Mouse (Mus musculus): ENCODE results near the gene Kctd17.

The Kctd17 gene

DNA sequence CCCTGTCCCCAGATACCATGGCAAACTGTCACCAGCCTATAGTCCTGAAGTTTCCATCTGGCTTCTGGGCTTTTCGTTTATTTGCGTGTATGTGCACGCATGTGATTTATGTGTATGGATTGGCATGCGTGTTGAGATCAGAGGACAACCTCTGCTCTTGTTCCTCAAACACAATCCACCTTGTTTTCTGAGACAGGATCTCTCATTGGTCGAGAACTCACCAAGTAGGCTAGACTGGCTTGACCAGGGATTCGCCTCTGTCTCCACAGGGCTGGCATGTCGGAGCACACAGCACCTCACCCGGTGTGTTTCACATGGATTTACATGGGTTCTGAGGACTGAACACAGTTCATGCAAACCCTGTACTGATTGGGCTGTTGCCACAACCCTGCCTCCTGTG lies 14.2 kb upstream of the Kctd17 start:
- in situ Hi-C loops (cut with MboI), result no loop called here

DNA sequence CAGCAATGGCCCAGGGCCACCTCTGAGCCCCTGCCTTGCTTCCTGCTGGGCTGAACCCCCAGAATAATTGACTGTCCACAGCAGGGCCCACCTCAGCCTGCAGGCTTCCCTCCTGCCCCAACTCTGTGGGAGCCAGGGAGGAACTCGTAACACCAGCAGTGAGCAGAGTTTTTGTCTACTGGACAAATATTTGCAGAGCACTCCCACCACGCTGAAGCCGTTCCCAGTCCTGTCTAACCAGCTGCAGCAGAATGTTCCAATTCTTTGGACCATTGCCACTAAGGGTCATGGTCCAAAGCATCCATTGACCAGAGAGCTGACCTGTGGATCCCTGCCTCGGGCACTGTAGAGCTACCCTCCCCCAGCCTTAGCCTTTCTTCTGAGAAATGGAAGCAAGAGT lies 11.4 kb upstream of the Kctd17 start:
- in situ Hi-C loops (cut with MboI), result no loop called here

DNA sequence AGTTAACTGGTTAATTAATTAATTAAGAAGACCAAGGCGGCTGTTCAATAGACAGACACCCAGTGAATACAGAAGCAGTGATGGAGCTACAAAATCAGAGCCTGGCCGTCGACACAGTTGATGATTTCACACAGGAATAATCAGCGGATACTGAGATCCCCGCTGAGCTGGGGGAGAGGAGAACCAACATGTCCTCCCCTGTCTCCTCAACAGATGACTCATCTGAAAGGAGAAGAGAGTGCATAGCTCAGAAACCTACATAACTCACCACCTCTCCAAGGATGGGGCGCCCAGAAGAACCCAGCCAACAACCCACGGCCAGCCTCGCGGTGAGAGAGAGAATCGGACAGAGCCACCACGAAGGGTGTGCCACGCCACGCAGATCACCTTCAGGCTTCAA lies 8.0 kb upstream of the Kctd17 start:
- in situ Hi-C loops (cut with MboI), result no loop called here

DNA sequence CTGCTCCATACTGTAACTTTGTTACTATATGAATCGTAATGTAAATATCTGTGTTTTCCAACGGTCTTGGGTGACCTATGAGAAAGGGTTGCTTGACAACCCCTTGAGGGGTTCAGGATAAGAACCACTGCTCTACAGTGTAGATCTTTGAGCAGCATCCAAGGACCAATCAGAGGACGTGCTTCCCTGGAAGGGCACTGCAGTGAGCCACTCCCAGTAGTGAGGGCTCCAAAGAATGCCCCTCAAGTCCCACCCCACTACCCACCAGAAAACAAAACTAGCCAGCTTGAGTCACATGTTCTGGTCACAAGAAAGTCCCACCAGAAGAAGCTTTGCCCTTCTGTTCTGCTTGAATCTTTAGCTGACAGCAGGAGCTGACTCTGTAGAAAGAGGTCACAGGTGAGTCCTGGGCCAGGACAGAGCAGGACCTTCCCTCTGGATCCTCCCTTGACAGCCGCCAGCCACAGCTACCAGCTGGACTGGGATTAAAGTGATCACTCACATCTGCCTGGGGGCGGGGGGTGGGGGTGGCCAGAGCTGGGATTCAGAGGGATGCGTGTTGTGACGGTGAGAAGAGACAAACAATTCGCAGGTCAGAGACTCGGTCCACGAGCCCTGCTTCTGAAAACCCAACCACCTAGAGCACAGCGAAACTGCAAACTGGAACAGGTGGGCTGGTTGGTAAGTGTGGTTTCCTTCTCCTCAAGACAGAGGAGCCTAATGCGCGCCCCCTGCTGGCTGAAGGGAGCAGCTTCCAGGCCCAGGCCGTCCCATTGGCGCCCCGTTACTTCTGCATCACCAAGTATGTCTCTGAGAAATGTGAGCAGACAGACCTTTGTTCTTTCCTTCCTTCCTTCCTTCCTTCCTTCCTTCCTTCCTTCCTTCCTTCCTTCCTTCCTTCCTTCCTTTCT lies 6.1 kb upstream of the Kctd17 start:
- in situ Hi-C loops (cut with MboI), result no loop called here

DNA sequence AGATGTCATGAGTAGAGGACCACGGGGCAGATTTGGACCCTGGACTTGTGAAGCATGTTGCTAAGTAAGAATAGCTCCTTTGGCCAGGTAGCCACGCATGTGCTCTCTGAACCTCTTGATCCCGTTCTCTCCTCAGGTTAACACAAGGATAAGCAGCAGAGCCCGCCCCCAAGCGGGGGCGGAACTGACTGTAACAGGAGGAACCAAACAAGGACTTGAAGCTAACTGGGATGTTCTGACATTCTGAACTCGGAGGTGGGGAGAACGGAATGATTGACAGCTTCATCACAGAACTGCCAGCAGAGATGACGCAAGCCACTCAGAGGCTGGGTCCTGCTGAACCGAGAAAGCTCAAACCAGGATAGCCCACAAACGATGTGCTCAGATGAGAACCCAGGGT lies 3.9 kb upstream of the Kctd17 start:
- in situ Hi-C loops (cut with MboI), result no loop called here

DNA sequence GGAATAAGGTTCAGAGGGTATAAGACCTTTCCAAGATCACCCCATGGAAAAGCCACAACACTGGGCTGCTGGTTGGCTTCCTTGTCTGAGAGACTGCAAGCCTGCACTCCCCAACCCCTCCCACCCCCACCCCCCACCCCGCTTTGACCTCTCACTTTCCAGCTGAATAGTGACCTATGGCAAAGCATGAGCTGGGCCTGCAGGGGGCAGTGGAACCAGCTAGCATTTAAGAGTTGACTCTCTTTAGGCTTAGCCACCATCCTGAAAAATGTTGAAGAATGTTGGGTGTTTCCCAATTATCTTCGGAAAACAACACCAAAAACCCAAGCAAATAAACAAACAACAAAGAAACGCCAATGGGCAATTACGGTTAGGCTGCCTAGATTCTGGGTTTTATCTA lies 3.1 kb upstream of the Kctd17 start:
- in situ Hi-C loops (cut with MboI), result no loop called here

DNA sequence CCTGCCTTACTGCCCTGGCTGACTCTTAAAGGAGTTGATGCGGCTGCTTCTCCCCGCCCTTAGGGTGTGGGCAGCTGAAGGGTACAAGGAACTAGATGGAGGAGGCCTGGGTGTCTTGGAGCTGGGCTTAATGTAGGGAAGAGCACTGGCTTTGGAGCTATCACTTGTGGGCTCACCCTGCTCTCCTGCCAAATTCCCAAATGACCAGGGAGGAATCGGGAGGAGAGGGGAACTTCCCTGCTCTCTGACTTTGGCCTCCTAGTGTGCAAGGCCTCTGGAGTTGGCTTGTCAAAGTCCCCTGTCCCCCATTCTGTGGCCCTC lies 735 bp downstream of the Kctd17 start:
- in situ Hi-C loops (cut with MboI), result no loop called here

DNA sequence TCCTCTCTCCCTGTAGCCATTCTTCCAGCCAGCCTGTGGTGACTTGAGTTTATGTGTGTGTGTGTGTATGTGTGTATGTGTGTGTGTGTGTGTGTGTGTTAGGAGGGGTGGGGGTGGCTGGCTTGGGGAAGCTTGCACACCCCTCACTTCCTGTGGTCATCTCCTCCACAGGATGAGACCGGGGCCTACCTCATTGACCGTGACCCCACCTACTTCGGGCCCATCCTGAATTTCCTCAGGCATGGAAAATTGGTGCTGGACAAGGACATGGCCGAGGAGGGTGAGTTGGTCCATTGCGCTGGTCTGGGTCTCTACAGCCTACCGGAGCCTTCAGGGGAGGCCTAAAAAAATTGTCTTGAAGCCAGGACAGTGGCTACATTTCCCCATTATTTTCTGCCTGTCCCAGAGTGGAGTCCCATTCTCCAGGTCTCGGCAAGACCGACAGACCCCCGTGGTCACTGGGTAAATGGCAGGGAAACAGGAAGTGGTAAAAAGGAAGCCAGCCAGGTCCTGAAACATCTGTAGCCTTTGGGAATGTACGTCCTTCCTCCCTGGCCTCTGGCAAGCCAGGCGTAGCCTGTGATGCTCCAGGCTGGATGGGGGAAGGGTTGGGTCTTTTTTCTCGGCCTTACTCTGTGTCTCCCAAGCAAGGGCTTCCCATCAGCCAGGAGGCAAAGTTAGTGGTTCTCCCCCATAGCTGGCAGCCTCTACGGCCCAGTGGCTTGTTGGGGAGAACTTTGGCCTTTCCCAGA lies 1.7 kb downstream of the Kctd17 start:
- in situ Hi-C loops (cut with MboI), result no loop called here

DNA sequence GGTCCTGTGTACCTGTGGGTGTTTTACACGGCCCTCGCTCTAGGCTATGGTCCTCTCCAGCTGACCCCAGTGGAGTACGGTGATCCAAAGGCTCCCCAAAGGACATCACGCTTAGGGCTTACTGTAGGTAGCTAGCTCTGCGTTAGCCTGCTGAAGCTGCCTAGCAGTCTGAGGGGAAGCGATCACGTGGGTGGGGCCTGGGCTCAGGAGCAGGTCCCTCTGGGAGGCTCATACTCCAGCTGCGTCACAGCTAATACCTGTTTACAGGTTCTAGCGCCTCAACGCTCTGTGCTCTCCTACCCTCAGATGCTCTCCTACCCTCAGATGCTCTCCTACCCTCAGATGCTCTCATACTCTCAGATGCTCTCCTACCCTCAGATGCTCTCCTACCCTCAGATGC lies 2.5 kb downstream of the Kctd17 start:
- in situ Hi-C loops (cut with MboI), result no loop called here

DNA sequence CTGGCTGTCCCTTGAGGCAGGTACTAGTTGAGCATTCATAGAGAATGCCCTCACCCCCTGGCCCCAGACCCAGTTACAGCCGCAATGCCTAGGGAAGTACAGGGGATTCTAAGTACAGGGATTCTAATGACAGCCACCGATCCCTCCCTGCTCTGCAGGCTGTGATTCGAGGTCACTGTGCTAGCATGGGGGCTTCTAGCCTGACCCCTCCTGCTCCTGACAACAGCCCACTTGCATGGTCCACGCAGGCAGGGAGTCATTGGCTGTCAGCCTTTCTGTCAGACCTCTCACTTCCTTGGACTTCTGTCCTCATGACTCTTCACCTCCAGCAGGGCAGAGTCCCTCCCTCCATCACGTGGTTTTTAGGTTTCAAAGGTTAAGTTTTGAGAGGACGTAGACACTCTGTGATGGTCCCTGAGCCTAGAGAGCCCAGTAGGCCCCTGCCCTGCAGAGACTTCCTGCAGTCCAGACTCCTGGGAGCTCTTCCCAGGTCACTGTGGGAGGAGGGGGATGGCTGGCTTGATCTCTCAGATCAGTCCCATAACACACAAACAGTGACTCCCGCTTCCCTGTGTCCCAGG lies 3.3 kb downstream of the Kctd17 start:
- in situ Hi-C loops (cut with MboI), result no loop called here

DNA sequence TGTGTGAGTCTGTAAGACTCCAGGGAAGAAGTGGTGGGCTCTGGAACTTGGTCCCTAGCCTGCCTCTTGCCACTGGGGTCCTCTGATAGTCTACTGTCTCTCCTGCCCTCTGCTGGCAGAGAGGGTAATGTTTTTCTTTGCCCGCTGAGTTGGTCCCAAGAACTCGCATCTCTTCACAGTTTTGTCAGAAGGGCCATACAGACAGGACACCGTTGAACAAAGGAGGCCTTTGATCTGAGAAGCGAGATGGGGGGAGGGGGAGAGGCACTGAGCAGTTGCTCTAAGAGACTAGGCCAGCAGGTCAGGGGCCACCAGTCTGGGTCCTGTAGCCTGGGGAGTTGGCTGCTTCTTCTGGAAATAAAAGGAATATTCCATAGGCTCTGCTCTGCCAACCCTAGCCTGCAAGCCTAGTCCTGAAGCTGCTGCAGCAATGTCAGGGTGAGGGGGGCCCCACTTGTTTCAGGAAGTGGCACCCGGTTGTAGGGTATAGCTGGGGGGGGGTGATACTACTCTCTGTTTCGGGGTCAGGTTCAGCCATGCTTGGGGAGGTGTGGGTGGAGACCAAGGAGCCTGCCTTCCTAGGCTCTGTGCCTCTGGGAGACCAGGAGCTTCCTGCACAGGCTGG lies 6.6 kb downstream of the Kctd17 start:
- in situ Hi-C loops (cut with MboI), result no loop called here

DNA sequence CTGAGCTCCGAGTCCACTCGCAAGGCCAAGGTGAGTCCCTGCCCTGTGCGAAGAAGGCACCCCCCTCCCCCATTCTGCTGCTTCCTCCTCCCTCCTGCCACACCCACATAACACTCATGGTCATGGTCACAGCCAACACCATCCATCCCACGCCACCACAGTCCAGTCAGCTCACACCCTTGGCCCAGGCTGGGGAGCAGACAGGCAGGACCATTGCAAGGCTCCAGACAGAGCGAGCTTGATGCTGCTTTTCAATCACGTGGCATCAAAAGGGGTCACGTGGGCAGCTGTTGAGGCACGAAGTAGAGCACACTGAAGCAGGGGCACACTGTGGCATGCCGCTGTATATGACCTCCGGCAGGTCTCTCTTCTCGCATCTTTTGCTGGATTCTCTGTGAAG lies 7.3 kb downstream of the Kctd17 start:
- in situ Hi-C loops (cut with MboI), result no loop called here

DNA sequence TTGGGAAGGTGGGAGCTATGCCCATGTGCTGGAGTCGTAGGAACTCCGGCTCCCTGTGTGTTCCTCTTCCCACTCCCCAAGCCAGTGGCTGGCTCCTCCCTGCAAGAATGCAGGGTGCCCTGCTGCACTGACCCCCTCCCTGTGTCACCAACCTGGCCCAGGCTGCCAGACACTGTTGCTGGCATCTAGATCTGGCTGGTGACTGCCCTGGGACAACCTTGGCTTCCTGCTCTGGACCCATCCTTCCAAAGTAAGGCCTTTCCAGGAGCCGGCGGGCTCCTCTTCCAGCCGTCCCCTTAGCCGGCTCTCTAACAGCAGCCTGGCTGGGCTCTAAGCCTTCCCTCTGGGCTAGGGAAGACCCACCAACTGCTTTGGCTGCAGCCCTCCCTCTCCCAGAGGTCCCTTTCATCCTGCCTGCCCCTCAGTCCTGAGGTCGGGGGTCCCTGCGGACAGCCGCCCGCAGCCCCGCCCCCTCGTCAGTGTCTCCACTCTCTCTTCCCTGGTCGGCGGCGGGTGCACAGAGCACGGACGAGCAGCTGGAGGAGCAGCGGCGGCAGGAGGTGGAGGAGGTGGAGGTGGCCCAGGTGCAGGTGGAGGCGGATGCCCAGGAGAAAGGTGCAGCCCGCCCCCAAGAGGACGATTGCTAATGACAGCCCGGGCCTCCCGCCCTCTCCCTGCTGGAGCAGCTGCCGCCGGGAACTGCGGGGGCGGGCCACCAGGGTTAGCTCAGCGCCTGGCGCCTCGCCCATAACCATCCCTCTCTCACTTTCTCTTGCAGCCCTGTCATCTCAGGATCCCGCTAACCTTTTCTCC lies 8.2 kb downstream of the Kctd17 start:
- in situ Hi-C loops (cut with MboI), result no loop called here

DNA sequence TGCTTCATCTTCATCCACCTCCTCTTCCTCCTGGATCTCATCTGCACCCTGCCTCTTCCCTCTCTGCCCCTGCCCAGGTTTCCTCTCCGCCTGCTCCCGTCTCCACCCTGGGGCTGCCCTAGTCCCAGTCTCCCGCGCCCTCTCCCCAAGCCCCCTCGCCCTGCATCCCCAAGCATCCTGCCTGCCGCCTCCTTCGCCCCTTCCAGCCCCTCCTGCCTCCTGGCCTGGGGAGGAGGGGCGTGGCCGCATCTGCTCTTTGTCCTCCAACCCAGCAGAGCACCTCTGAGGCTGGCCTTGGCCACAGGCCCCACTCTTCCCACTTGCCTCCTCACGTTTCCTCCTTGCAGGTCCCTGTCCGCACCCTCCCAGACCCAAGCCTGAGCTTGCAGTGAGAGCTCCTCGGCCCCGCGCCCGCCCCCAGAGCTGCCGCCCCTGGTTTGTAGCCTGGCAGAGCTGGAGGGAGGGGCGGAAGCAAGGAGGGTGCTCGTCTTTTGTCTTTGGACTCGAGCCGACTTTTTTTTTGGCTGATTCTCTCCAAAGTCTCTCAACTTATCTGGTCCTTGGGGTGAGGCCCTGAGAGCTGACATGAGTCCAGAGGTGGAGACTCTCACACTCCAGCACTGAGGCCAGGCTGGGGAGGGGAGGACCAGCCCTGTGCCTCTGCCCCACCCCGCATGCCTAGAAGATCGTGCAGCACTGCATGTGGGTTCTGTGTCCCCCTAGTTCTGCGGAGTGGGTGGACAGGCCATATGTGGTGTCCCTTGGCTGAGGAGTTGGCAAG lies 9.1 kb downstream of the Kctd17 start:
- in situ Hi-C loops (cut with MboI), result no loop called here

DNA sequence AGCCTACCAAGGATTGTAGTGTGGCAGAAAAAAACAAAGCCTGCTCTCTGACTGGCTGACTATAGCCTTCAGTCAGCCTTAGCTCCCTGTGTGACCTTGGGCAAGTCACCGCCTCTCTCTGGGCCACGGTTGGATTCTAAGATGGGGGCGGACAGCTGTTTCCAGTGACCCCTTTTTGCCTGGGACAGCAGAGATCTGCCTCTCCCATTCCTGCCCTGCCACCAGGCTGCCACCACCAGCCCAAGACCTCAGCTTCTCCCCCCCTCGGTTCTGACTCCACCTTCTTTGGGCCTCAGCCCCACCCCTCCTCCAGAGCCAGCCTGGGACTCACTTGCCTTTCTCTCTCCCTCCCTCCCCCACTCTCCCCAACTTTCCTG lies 9.6 kb downstream of the Kctd17 start:
- in situ Hi-C loops (cut with MboI), result no loop called here

DNA sequence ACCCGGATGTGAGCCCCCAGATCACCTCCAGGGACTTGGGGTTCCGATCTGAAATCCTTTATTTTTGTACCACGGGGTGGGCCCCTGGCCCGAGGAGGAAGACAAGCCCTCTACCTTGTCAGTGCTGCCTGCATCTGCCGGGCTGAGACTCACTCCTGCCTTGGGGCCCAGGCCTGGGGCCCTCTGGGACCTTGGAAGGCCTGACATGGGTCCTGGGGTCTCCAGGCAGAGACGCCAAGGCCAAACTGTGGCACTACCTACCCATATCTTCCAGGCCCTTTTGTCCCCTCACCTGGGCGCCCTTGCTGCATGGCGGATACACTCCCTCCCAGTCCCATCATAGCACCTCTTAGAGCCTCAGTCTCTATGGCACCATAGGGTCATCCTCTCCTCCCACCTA lies 10.1 kb downstream of the Kctd17 start:
- in situ Hi-C loops (cut with MboI), result no loop called here

DNA sequence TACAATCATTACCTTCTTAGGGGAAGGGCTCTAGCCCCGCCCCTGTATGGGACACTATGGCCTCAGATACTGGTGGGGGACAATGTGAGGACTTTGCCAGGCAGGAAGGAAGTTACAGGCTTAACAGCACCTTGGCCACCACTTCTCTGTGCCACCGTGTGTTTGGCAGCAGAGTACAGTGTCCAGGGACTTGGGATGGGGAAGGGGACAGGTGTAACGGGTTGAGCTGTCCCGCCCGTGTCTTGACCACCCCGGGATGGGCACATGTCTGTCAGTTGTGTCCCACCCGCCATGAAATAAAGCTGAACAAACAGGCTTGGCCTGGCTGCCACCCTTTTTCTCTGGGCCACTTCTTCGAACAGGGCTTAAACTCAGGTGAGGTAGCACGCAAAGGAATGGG lies 10.6 kb downstream of the Kctd17 start:
- in situ Hi-C loops (cut with MboI), result no loop called here

DNA sequence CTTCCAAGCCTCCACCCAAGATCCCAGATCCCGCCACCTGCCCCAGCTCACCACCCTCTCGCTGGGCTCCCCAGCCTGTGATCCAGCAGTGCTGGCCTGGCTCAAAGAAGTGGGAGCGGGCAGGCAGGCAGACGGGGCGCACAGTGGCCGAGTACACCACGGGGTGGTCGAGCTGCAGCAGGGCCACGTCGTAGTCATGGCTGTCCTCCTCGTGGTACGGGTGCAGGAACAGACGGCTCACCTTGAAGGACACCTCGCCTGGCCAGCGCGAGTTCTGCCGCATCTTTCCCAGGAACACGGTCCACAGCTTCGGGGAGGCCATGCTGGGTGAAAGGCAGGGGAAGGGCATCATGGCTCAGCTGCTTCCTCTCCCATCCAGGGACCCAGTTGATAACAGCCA lies 13.9 kb downstream of the Kctd17 start:
- in situ Hi-C loops (cut with MboI), result loop anchor here (10.0 kb wide), 1 partner anchor 93 kb away; the partner anchor contains the start of gene C1qtnf6

DNA sequence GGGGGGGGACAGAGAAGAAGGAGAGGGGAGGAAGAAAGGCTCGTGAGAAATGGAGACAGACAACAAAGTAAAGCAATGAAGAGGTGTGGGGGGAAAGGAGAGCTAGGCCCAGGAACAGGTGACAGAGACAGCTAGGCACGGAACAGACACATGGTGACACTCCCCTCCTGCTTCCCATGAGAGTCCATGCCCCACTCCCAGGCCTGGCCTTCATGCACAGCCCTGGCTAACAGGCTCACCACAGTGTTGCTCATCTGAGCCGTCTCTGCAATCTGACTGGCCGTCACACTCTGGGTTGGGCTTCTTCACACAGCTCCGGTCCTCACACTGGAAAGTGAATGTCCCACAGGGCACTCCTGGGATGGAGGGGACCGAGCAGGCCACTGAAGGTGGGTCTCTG lies 15.5 kb downstream of the Kctd17 start:
- in situ Hi-C loops (cut with MboI), result loop anchor here (10.0 kb wide), 1 partner anchor 91 kb away; the partner anchor contains the start of gene C1qtnf6

DNA sequence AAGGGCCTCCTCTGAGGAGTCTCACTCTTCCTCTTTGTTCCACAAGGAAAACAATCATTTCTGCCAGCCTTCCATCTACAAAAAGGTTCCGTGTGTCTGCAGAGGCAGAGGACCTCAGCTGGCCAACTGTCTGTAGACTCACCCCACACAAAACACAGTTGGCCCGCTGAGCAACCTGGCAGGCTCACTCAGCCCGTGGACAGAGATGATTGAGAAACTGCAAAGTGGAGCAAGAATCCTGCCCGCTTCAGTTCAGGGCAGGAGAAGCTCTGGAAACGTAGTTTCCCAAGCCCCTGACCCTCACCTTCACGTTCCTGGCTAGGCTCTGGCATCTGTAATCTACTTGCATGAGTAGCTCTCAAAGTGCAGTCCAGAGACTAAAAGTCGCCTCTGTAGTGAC lies 18.8 kb downstream of the Kctd17 start:
- in situ Hi-C loops (cut with MboI), result loop anchor here (10.0 kb wide), 1 partner anchor 88 kb away; the partner anchor contains the start of gene C1qtnf6

All from mature B cell (primary cell).